10 mouse cellular contexts compared by ENCODE assay signal in genomic region chr7:99648623-99649022, GRCm38 (mm10). TPM values are rescaled to one million over a fixed set of nuclear protein-coding genes. Genes with fewer than 3 reads are reported as not detected.
DNase-seq lines count a peak whose midpoint lies in the region; ATAC-seq and TF ChIP-seq lines count a peak whose summit lies in the region.
"Had no signal": no experiment of that assay in that cellular context is flagged by ENCODE, and none has a peak within 500 bp of the region (broad histone marks: within the 10 kb centered on the region; RNA-seq: fewer than 3 reads in every experiment).

No protein-coding gene starts in this region.

- no peak for TF ChIP-seq EP300 in lung, postnatal 0 days (IDR thresholded peaks at IDR 0.05)

- H3K4me2 ChIP-seq in lung, postnatal 0 days (replicated peaks; ENCODE audit: low read depth, low read length) = no peak overlapping the region
- H3K4me2 ChIP-seq: embryonic facial prominence, embryonic 13.5 days had no signal

- no peak for TF ChIP-seq POLR2A in thymus, adult 2 months (IDR thresholded peaks at IDR 0.05; ENCODE audit: control insufficient read depth, extremely low read depth, insufficient read depth, low read length, poor library complexity)

- ATAC-seq in granulocyte monocyte progenitor cell, adult 5-6 weeks (replicated peaks; ENCODE audit: poor library complexity, severe bottlenecking) = 0 out of 2 replicates have a peak, but pooled peaks have one; percentile 37
- no peak for ATAC-seq in lung, postnatal 0 days

- no peaks in the 10 kb centered on the region for H3K4me1 ChIP-seq in thymus, adult 2 months (replicated peaks; ENCODE audit: control insufficient read depth, insufficient read depth, low read length)
- no peaks in the 10 kb centered on the region for H3K4me1 ChIP-seq in lung, postnatal 0 days (ENCODE audit: insufficient read depth, low read depth, low read length)
- H3K4me1 ChIP-seq: embryonic facial prominence, embryonic 13.5 days had no signal

- H3K4me3 ChIP-seq in thymus, adult 2 months (ENCODE audit: control insufficient read depth, insufficient read depth, low read length) = no peak overlapping the region
- H3K4me3 ChIP-seq in lung, postnatal 0 days (ENCODE audit: low read depth, low read length) = no peak overlapping the region
- H3K4me3 ChIP-seq: embryonic facial prominence, embryonic 13.5 days had no signal

- peak; percentile 82 to 86 for DNase-seq in cerebellum, postnatal 14 days
- DNase-seq in cerebellum, adult 8-10 months = no peak
- DNase-seq in thymus, adult 2 months = peak; percentile 12
- no peak for DNase-seq in thymus, postnatal 0 days (ENCODE audit: low spot score)
- peak; percentile 80 for DNase-seq in lung, postnatal 0 days (ENCODE audit: low spot score)
- DNase-seq in left cerebral cortex, postnatal 36 days (ENCODE audit: low spot score in 2 of 2) = no peak
- DNase-seq in frontal cortex, postnatal 36 days (ENCODE audit: low spot score in 2 of 2) = no peak

- TF ChIP-seq CTCF in thymus, adult 2 months (IDR thresholded peaks at IDR 0.05; ENCODE audit: borderline replicate concordance, control insufficient read depth, extremely low read depth, insufficient read depth, low read length, poor library complexity) = no peak
- TF ChIP-seq CTCF in lung, postnatal 0 days (IDR thresholded peaks at IDR 0.05) = peak; percentile 23; the same call in 1 of the 2 replicates

- H3K27ac ChIP-seq in thymus, adult 2 months (ENCODE audit: control insufficient read depth, insufficient read depth, low read length) = no peak overlapping the region
- H3K27ac ChIP-seq in lung, postnatal 0 days (ENCODE audit: low read length) = no peak overlapping the region
- H3K27ac ChIP-seq: embryonic facial prominence, embryonic 13.5 days; liver, embryonic 14.5 days had no signal

- 8% methylated on average over 6 of the region's 6 CpGs for WGBS in thymus, adult 2 months
- WGBS in lung, postnatal 0 days = 5% methylated on average over 6 of the region's 6 CpGs

- intact Hi-C loops in left cerebral cortex, postnatal 36 days (cut with DNase I) = no loop called here

- no peaks in the 10 kb centered on the region for H3K9me3 ChIP-seq in lung, postnatal 0 days (ENCODE audit: low read length)
- H3K9me3 ChIP-seq: embryonic facial prominence, embryonic 13.5 days had no signal

- H3K36me3 ChIP-seq in thymus, adult 2 months (ENCODE audit: control insufficient read depth, insufficient read depth, low read length) = no peaks in the 10 kb centered on the region
- H3K36me3 ChIP-seq in lung, postnatal 0 days (ENCODE audit: insufficient read depth, low read length) = no peaks in the 10 kb centered on the region
- H3K36me3 ChIP-seq: embryonic facial prominence, embryonic 13.5 days had no signal

- no peaks in the 10 kb centered on the region for H3K27me3 ChIP-seq in thymus, adult 2 months (ENCODE audit: control insufficient read depth, insufficient read depth, low read length)
- H3K27me3 ChIP-seq in lung, postnatal 0 days (replicated peaks; ENCODE audit: insufficient read depth, low read length) = no peaks in the 10 kb centered on the region
- H3K27me3 ChIP-seq: embryonic facial prominence, embryonic 13.5 days had no signal

- H3K9ac ChIP-seq in lung, postnatal 0 days (replicated peaks; ENCODE audit: low read depth) = no peak overlapping the region
- H3K9ac ChIP-seq: embryonic facial prominence, embryonic 13.5 days; liver, embryonic 14.5 days had no signal

RNA-seq across cellular contexts. Expression of gene Tpbgl, which starts 21.7 kb away (rescaled TPM):
- 3.8 and 4.6 TPM in 2 replicates for polyA plus RNA-seq in thymus, adult 2 months (2012; rRNA removed)
- polyA plus RNA-seq in thymus, postnatal 0 days (2015; fragmentation: Nextera tagmentation; extraction: Ambion mirVana) = 1.4 and 1.6 TPM in 2 replicates
- not detected in 2 replicates for total RNA-seq in granulocyte monocyte progenitor cell, adult 5-6 weeks (2014; fragmentation: Nextera tagmentation)
- not detected in 2 replicates for total RNA-seq in granulocyte monocyte progenitor cell, adult 5-6 weeks (2017)
- 0.58 and 0.79 TPM in 2 replicates for polyA plus RNA-seq in lung, postnatal 0 days (2015; fragmentation: Nextera tagmentation; extraction: Ambion mirVana)
- 1 to 10 TPM; 3.2 to 4.2 TPM for total RNA-seq in left cerebral cortex, postnatal 36 days (2021)

Comparison
In these comparisons a context has a peak if more than half of its experiments do, and no peak if none do; other contexts are left out.
1. DNase-seq: peak in cerebellum, postnatal 14 days (2 of 2), thymus, adult 2 months (single experiment) and lung, postnatal 0 days (single experiment); none in cerebellum, adult 8-10 months (single experiment), thymus, postnatal 0 days (single experiment), left cerebral cortex, postnatal 36 days (0 of 2) and frontal cortex, postnatal 36 days (0 of 2).